Mouse (Mus musculus) ovary, adult 2 months (tissue): Measurements from ENCODE around the gene Dync1i2. TPM values are rescaled to one million over a fixed set of nuclear protein-coding genes. Genes with fewer than 3 reads are reported as not detected.

Experiments used
- polyA plus RNA-seq: library from polyadenylated mRNA; depleted of rRNA; stranded (reverse); fragments of >200 nt; gene quantifications from 2 replicates; pipeline ENCODE4 v1.2.3, GENCODE M21; 2012; rRNA removed

Gene Dync1i2
- polyA plus RNA-seq = 8.2 and 10.3 TPM in 2 replicates

GRCm38 (mm10) chr2:71211591-71212359 lies at the start of gene Dync1i2:
Gene Dync1i2 (plus strand): TSS chr2:71211706.

Other genes with a start within 250 kb of the Dync1i2 start
- 3.5 and 4.1 TPM in 2 replicates for gene Dcaf17, start 156.4 kb upstream of the Dync1i2 start, polyA plus RNA-seq
- gene Mettl8, start 156.1 kb upstream of the Dync1i2 start, polyA plus RNA-seq = 3.3 and 3.6 TPM in 2 replicates
- gene Cybrd1, start 93.8 kb upstream of the Dync1i2 start, polyA plus RNA-seq = 5.1 and 7.3 TPM in 2 replicates
- gene Slc25a12, start 156.0 kb downstream of the Dync1i2 start, polyA plus RNA-seq = 37.0 and 40.8 TPM in 2 replicates
- gene Hat1, start 177.3 kb downstream of the Dync1i2 start, polyA plus RNA-seq = 1.6 and 2.9 TPM in 2 replicates
- 18.9 and 26.8 TPM in 2 replicates for gene Metap1d, start 241.6 kb downstream of the Dync1i2 start, polyA plus RNA-seq